Mouse (Mus musculus): ENCODE measurements around the gene Prickle3. TPM values are rescaled to one million over a fixed set of nuclear protein-coding genes. Genes with fewer than 3 reads are reported as not detected.
A peak's percentile ranks its signal among the peaks of the same experiment; 100 is the strongest.

Prickle3 gene
- polyA plus RNA-seq, 1 experiment from 2014 or later = 9.7 TPM

DNA sequence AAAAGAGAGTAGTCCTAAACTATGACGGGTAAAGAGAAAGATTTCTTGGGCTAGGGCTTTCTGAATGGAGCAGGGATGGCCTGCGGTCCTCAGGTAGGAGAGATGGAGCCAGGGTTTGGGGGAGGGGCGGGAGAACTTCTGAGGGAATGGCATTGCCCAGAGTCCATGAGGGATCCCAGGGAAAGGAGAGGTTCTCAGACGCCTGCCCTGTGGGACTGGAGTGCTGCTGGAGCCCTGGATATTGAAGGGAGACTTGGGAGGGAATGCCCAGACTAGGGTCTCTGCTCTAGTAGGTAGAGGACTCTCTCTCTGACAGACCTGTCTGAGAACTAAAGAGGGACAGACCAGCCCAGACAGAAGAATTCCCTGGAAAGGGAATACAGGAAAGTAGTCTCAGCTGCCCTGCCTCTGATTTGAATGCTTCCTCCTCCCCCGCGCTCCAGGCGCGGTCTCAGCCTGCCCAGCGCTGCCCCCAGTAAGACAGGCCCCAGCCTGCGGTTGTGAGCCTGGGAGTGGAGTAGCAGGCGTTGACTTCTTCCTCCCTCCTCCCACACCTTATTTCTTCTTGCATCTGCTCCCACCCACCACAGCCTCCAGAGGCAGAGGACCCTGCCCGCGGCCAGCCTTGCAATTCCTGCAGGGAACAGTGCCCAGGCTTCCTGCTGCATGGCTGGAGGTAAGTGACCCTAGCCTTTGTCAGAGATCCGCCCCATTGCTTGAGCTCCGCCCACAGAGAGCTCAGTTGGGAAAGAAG is 1.1 kb downstream of the Prickle3 start:
- no peak for TF ChIP-seq CTCF (IDR thresholded peaks at IDR 0.05; ENCODE audit: low read depth)
- H3K4me2 ChIP-seq (ENCODE audit: low read length) = peak overlapping the region; percentile 50
- 0 out of 2 replicates have a peak, but pooled peaks cover 4% of the 10 kb centered on the region for H3K4me1 ChIP-seq (replicated peaks; ENCODE audit: insufficient read depth, low read length)
- peak overlapping the region; percentile 49 for H3K4me3 ChIP-seq (replicated peaks; ENCODE audit: low read depth, low read length)
- H3K27ac ChIP-seq = peak overlapping the region; percentile 83
- no peaks in the 10 kb centered on the region for H3K9me3 ChIP-seq (replicated peaks; ENCODE audit: low read length)
- H3K9ac ChIP-seq (ENCODE audit: low read depth, low read length) = peak overlapping the region; percentile 69; the same call in 1 of the 2 replicates
- DNase-seq (ENCODE audit: low spot score) = peak; percentile 64
- H3K27me3 ChIP-seq (ENCODE audit: insufficient read depth, low read length) = no peaks in the 10 kb centered on the region
- WGBS = 32% methylated on average over 15 of the region's 15 CpGs
- no peaks in the 10 kb centered on the region for H3K36me3 ChIP-seq (ENCODE audit: insufficient read depth, low read length)
- ATAC-seq (replicated peaks; ENCODE audit: low FRiP score, low read depth) = peak; percentile 89

- 44% methylated on average over 11 of the region's 11 CpGs for WGBS
- DNase-seq (ENCODE audit: low spot score) (peak; percentile 61), ATAC-seq (replicated peaks; ENCODE audit: low FRiP score, low read depth) (peak; percentile 69)
Measured at GRCm38 (mm10) chrX:7658785-7659589, 1.9 kb downstream of the Prickle3 start.

GRCm38 (mm10) chrX:7661086-7661485 is 4.0 kb downstream of the Prickle3 start:
- no peak overlapping the region for H3K4me3 ChIP-seq (replicated peaks; ENCODE audit: low read depth, low read length)
- TF ChIP-seq CTCF (IDR thresholded peaks at IDR 0.05; ENCODE audit: low read depth) = no peak
- 0 out of 2 replicates have a peak, but pooled peaks cover 3% of the 10 kb centered on the region for H3K36me3 ChIP-seq (ENCODE audit: insufficient read depth, low read length)
- WGBS = 69% methylated on average over 4 of the region's 4 CpGs
- H3K4me2 ChIP-seq (ENCODE audit: low read length) = no peak overlapping the region
- H3K4me1 ChIP-seq (replicated peaks; ENCODE audit: insufficient read depth, low read length) = 0 out of 2 replicates have a peak, but pooled peaks cover 4% of the 10 kb centered on the region
- no peak overlapping the region for H3K27ac ChIP-seq
- H3K9ac ChIP-seq (ENCODE audit: low read depth, low read length) = no peak overlapping the region
- DNase-seq (ENCODE audit: low spot score) (no peak), ATAC-seq (replicated peaks; ENCODE audit: low FRiP score, low read depth) (no peak)
- no peaks in the 10 kb centered on the region for H3K27me3 ChIP-seq (ENCODE audit: insufficient read depth, low read length)
- no peaks in the 10 kb centered on the region for H3K9me3 ChIP-seq (replicated peaks; ENCODE audit: low read length)

More at GRCm38 (mm10) chrX:7658785-7659589, 1.9 kb downstream of the Prickle3 start:
- no peak overlapping the region for H3K9ac ChIP-seq (ENCODE audit: low read depth, low read length)
- H3K4me1 ChIP-seq (replicated peaks; ENCODE audit: insufficient read depth, low read length) = 0 out of 2 replicates have a peak, but pooled peaks cover 4% of the 10 kb centered on the region
- H3K9me3 ChIP-seq (replicated peaks; ENCODE audit: low read length) = no peaks in the 10 kb centered on the region
- H3K27ac ChIP-seq = peak overlapping the region; percentile 83
- H3K4me3 ChIP-seq (replicated peaks; ENCODE audit: low read depth, low read length) = peak overlapping the region; percentile 49; the same call in 1 of the 2 replicates
- H3K36me3 ChIP-seq (ENCODE audit: insufficient read depth, low read length) = no peaks in the 10 kb centered on the region
- TF ChIP-seq CTCF (IDR thresholded peaks at IDR 0.05; ENCODE audit: low read depth) = no peak
- peak overlapping the region; percentile 50 for H3K4me2 ChIP-seq (ENCODE audit: low read length)
- no peaks in the 10 kb centered on the region for H3K27me3 ChIP-seq (ENCODE audit: insufficient read depth, low read length)

- H3K9ac ChIP-seq (ENCODE audit: low read depth, low read length) = no peak overlapping the region
- H3K36me3 ChIP-seq (ENCODE audit: insufficient read depth, low read length) = 0 out of 2 replicates have a peak, but pooled peaks cover 7% of the 10 kb centered on the region
- ATAC-seq (replicated peaks; ENCODE audit: low FRiP score, low read depth) = no peak
- no peak overlapping the region for H3K4me3 ChIP-seq (replicated peaks; ENCODE audit: low read depth, low read length)
- no peak overlapping the region for H3K4me2 ChIP-seq (ENCODE audit: low read length)
- WGBS = 80% methylated on average over 3 of the region's 3 CpGs
- no peak overlapping the region for H3K27ac ChIP-seq
- TF ChIP-seq CTCF (IDR thresholded peaks at IDR 0.05; ENCODE audit: low read depth) = no peak
- H3K9me3 ChIP-seq (replicated peaks; ENCODE audit: low read length) = no peaks in the 10 kb centered on the region
- no peaks in the 10 kb centered on the region for H3K27me3 ChIP-seq (ENCODE audit: insufficient read depth, low read length)
- H3K4me1 ChIP-seq (replicated peaks; ENCODE audit: insufficient read depth, low read length) = 0 out of 2 replicates have a peak, but pooled peaks cover 4% of the 10 kb centered on the region
- DNase-seq (ENCODE audit: low spot score) = no peak
Measured at GRCm38 (mm10) chrX:7662936-7663335, 5.9 kb downstream of the Prickle3 start.

- Histone ChIP-seq H3K27ac (no peak overlapping the region), H3K36me3 (ENCODE audit: insufficient read depth, low read length) (0 out of 2 replicates have a peak, but pooled peaks cover 7% of the 10 kb centered on the region), H3K4me3 (replicated peaks; ENCODE audit: low read depth, low read length) (no peak overlapping the region), H3K4me2 (ENCODE audit: low read length) (no peak overlapping the region), H3K9ac (ENCODE audit: low read depth, low read length) (no peak overlapping the region), H3K9me3 (replicated peaks; ENCODE audit: low read length) (no peaks in the 10 kb centered on the region), H3K27me3 (ENCODE audit: insufficient read depth, low read length) (no peaks in the 10 kb centered on the region), H3K4me1 (replicated peaks; ENCODE audit: insufficient read depth, low read length) (no peaks in the 10 kb centered on the region)
- 84% methylated on average over 11 of the region's 11 CpGs for WGBS
- TF ChIP-seq CTCF (IDR thresholded peaks at IDR 0.05; ENCODE audit: low read depth) = no peak
- DNase-seq (ENCODE audit: low spot score) (no peak), ATAC-seq (replicated peaks; ENCODE audit: low FRiP score, low read depth) (no peak)
Measured at GRCm38 (mm10) chrX:7664791-7665190, 7.7 kb downstream of the Prickle3 start.
